Mouse (Mus musculus) hindbrain, postnatal 0 days (tissue): ENCODE measurements around the gene Nck2. TPM values are rescaled to one million over a fixed set of nuclear protein-coding genes. Genes with fewer than 3 reads are reported as not detected.

Source experiments
- ATAC-seq: fragments of 200-750 bp; cut with Nextera tagmentation; 2 replicates; pipeline ENCODE4 v1.8.0; 2017; ENCODE audit warnings: mild to moderate bottlenecking, moderate TSS enrichment, moderate library complexity
- DNase-seq: peaks from one replicate; pipeline ENCODE4 v3.0.0-alpha.2; 2015; ENCODE audit warnings: low spot score
- H3K27ac ChIP-seq: fragments of 300-500 bp; sonication (generic); 2 replicates; pipeline ENCODE4 v1.5.1; 2014; ENCODE audit warnings: mild to moderate bottlenecking
- H3K27me3 ChIP-seq: fragments of 300-500 bp; sonication (generic); 2 replicates; pipeline ENCODE4 v1.6.1; 2014; ENCODE audit warnings: low read length, mixed read lengths; ENCODE audit not compliant: insufficient read depth
- H3K36me3 ChIP-seq: fragments of 300-500 bp; sonication (generic); 2 replicates; pipeline ENCODE4 v1.6.1; 2014; ENCODE audit warnings: low read length, mixed read lengths; ENCODE audit not compliant: insufficient read depth
- H3K4me1 ChIP-seq: fragments of 300-500 bp; sonication (generic); 2 replicates; pipeline ENCODE4 v1.6.1; 2014; ENCODE audit warnings: antibody characterized with exemption, low read length, mixed read lengths; ENCODE audit not compliant: insufficient read depth
- H3K4me2 ChIP-seq: fragments of 300-500 bp; sonication (generic); 2 replicates; pipeline ENCODE4 v1.6.1; 2014; ENCODE audit warnings: low read depth, mild to moderate bottlenecking, low read length, moderate library complexity, mixed read lengths
- H3K4me3 ChIP-seq: fragments of 300-500 bp; sonication (generic); 2 replicates; pipeline ENCODE4 v1.5.1; 2014; ENCODE audit warnings: low read length
- H3K9ac ChIP-seq: fragments of 300-500 bp; sonication (generic); replicated peaks from 2 replicates; pipeline ENCODE4 v1.6.1; 2014; ENCODE audit warnings: mild to moderate bottlenecking, low read length, moderate library complexity, mixed read lengths
- H3K9me3 ChIP-seq: fragments of 300-500 bp; sonication (generic); 2 replicates; pipeline ENCODE4 v1.6.1; 2016; ENCODE audit warnings: low read length, mixed read lengths
- CTCF ChIP-seq: IDR thresholded peaks from 2 replicates; pipeline ENCODE4 v1.5.1; 2016; ENCODE audit warnings: antibody characterized with exemption, control low read depth, low read depth
- WGBS: fragments of 180-500 bp; shearing (Covaris S2); extraction: QIAGEN DNeasy Blood & Tissue Kit; methylation state at CpG from one replicate; pipeline ENCODE4 v1.1.7; 2014; 5-methylcytosine and 5-hydroxymethylcytosine counted together
- polyA plus RNA-seq: library from polyadenylated mRNA; unstranded; fragments of >200 nt; fragmentation: Nextera tagmentation; extraction: Ambion mirVana; gene quantifications from 2 replicates; pipeline ENCODE4 v1.2.1, GENCODE M21; 2015
- total RNA-seq: library from RNA; depleted of rRNA; stranded (reverse); fragments of >200 nt; gene quantifications from 2 replicates; pipeline ENCODE4 v1.2.3, GENCODE M21; 2014

The Nck2 gene
- total and polyA plus RNA-seq, 2 experiments from 2014 or later, result 32.2 to 65.1 TPM

DNA sequence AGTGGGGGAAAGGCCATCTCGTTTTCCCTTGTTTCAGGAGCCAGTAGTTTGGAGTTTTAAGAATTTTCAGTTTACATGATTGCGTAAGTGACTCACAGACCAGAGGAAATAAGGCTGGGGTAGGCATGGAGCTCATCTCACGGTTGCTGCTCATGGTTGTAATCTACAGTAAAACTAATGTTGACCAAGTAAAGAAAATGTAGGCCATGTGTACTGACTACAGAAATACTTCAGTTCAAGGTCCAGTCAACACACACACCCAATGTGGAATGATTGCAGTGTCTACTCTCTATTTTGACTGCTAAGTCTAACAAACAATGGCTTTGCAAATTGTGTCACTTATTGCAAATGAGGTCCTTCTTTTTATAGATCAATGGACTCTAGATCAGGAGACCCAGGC, 77.1 kb downstream of the Nck2 start:
- no peaks in the 10 kb centered on the region for H3K9me3 ChIP-seq
- 94% methylated on average over 3 of the region's 3 CpGs for WGBS
- no peak overlapping the region for H3K9ac ChIP-seq

DNA sequence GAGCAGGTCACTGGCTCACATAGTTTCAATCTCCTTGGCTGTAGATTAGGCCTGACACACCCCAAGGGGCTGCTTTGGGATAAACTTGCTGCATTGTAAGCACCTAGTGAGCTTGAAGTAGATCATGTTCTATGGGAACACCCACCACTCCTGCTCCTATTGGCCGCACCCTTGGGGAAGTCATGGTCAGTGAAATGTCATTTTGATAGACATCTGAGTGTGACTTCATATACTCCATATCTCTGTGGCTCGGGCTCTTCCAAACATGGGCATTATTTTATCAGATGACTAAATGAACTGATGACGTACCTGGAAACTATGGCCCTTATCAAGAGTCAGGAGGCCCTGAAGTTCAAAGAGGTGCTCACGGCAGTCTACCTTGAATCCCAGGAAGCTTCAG, 77.6 kb downstream of the Nck2 start:
- Histone ChIP-seq H3K4me1 (no peaks in the 10 kb centered on the region), H3K4me3 (no peak overlapping the region), H3K27me3 (no peaks in the 10 kb centered on the region), H3K4me2 (no peak overlapping the region), H3K36me3 (no peaks in the 10 kb centered on the region), H3K27ac (no peak overlapping the region), H3K9ac (no peak overlapping the region), H3K9me3 (no peaks in the 10 kb centered on the region)
- no peak for TF ChIP-seq CTCF
- ATAC-seq, result no peak
- 96% methylated on average over 4 of the region's 4 CpGs for WGBS
- no peak for DNase-seq

More for the DNA sequence above, 77.1 kb downstream of the Nck2 start:
- H3K36me3 ChIP-seq, result no peaks in the 10 kb centered on the region
- no peaks in the 10 kb centered on the region for H3K27me3 ChIP-seq
- H3K4me2 ChIP-seq, result no peak overlapping the region
- TF ChIP-seq CTCF, result no peak
- no peak for ATAC-seq
- H3K4me1 ChIP-seq, result no peaks in the 10 kb centered on the region
- H3K27ac ChIP-seq, result no peak overlapping the region
- no peak overlapping the region for H3K4me3 ChIP-seq
- no peak for DNase-seq

DNA sequence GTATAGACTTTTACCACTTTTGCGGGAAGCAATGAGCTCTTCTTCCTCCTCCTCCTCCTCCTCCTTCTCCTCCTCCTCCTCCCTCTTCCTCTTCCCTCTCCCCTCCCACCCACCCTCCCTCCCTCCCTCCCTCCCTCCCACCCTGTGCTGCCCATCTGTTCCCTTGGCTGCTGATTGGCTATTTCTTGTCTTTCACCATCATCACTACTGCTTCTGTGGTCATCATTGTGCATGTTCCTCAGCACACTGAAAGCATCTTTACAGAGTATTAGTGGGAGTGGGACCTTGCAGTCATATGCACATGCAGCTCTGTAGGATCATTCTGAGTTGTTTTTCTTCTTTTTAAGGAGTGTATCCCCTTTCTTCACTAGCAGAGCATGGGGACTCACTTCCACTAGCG, 78.6 kb downstream of the Nck2 start:
- ATAC-seq, result 0 out of 2 replicates have a peak, but pooled peaks have one; percentile 29
- Histone ChIP-seq H3K4me3 (no peak overlapping the region), H3K27me3 (no peaks in the 10 kb centered on the region), H3K27ac (no peak overlapping the region), H3K4me2 (no peak overlapping the region), H3K9ac (no peak overlapping the region), H3K9me3 (no peaks in the 10 kb centered on the region), H3K36me3 (no peaks in the 10 kb centered on the region), H3K4me1 (no peaks in the 10 kb centered on the region)
- DNase-seq, result no peak
- no peak for TF ChIP-seq CTCF
- 79% methylated on average over 2 of the region's 2 CpGs for WGBS

DNA sequence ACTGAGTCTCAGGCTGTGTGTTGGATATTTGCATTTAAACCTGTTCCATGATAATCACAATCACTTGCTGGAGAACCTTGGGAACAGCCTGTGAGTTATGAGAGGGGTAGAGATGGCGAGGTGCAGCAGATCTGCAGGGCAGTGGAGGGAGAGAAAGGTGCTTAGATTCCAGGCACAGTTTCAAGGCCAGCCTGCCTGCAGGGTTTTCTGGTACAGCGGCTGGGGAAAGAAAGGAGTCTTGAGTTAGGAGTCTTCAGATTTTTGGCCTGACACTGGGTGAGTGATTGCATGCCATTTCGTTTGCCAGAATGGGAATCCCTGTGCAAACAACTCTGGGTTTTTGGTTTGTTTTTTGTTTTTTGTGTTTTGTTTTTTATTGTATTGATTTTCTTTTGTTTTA, 80.0 kb downstream of the Nck2 start:
- no peaks in the 10 kb centered on the region; the same call in 1 of the 2 replicates for H3K4me1 ChIP-seq
- H3K4me3 ChIP-seq, result no peak overlapping the region
- no peak overlapping the region for H3K27ac ChIP-seq
- WGBS, result 65% methylated on average over 3 of the region's 3 CpGs
- no peak overlapping the region for H3K4me2 ChIP-seq
- DNase-seq (no peak), ATAC-seq (no peak)
- no peak for TF ChIP-seq CTCF
- no peaks in the 10 kb centered on the region for H3K27me3 ChIP-seq
- no peaks in the 10 kb centered on the region for H3K36me3 ChIP-seq
- H3K9ac ChIP-seq, result no peak overlapping the region
- no peaks in the 10 kb centered on the region for H3K9me3 ChIP-seq

DNA sequence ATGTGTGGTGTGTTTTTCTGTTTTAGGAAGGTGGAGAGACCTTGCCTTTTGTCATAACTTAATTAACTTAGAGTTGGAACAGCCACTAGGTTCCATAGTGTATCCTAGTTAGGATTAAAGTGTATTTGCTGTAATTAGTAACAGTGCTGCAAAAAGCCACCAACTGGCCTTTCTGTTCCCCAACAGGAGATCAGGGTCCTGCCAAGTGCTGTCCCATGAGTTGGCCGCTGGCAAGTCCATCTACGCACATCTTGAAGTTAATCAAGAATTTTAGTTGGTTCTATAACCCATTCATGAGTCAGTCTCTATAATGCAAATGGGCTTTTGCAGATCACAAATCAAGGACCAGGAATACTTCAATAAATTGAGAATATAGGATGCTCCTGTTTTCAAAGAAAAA, 83.9 kb downstream of the Nck2 start:
- H3K4me2 ChIP-seq, result no peak overlapping the region
- H3K4me1 ChIP-seq, result peaks cover 12% of the 10 kb centered on the region
- no peaks in the 10 kb centered on the region for H3K27me3 ChIP-seq
- no peak overlapping the region for H3K4me3 ChIP-seq
- ATAC-seq, result no peak
- TF ChIP-seq CTCF, result no peak
- DNase-seq, result no peak
- H3K9me3 ChIP-seq, result no peaks in the 10 kb centered on the region
- WGBS, result 64% methylated on average over 2 of the region's 2 CpGs
- no peak overlapping the region for H3K9ac ChIP-seq
- H3K36me3 ChIP-seq, result no peaks in the 10 kb centered on the region
- H3K27ac ChIP-seq, result no peak overlapping the region

DNA sequence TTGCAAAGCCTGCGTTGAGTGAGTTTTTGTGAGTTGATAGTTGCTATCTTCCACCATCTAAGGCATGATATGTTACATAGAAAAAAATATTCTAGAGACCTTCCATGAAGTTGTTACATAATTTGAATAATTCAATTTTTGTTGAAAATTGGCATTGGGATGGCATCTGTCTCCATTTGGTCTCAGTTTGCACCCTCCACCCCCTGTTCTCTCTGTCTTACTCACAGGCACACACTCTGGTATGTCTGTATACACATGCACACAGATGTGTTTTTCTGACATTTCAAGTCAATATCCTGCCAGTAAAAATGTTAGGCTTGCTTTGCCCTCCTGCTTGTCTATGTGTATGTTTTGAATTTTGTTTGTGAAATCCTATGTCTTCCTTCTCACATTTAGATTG, 84.7 kb downstream of the Nck2 start:
- no peak overlapping the region for H3K4me3 ChIP-seq
- WGBS, result 94% methylated on average over 1 of the region's 1 CpGs

DNA sequence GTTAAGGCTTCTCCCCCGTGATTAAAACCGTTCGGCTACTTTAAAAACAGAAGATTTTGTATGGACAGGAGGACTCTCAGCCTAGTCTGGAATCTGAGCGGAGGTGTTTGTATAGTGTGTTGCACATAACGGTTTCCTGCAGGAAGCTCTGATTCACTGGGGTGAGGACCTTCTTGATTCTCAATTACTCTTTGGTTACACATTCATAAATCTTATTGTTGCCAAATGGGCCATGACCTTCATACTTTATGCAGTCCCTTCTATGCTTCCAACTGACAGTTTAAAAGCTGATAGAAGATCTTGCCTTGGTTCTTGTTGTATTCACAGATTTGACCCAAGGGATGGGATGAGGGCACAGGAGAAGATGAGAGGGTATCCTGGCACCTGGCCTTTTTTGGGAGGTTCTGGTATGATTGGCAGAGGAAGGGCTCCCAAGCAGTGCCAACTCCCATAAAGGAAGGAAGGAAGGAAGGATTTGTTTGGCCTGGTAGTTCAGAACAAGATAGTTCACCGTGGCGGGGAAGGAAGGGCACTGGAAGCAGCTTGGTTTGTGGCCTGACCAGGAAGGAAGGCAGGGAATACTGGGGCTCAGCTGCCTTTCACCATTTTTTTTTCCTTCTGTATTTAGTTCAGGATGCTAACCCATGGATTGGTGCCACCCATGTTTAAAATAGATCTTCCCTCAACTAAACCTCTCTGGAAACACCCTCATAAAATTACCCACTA, 86.1 kb downstream of the Nck2 start:
- Histone ChIP-seq H3K4me3 (no peak overlapping the region), H3K36me3 (no peaks in the 10 kb centered on the region), H3K27ac (no peak overlapping the region), H3K4me1 (peaks cover 19% of the 10 kb centered on the region), H3K9me3 (no peaks in the 10 kb centered on the region), H3K9ac (no peak overlapping the region), H3K4me2 (no peak overlapping the region), H3K27me3 (no peaks in the 10 kb centered on the region)
- 73% methylated on average over 7 of the region's 7 CpGs for whole genome bisulfite sequencing
- ATAC-seq (no peak), DNase-seq (no peak)
- TF ChIP-seq CTCF, result no peak

More for the DNA sequence above, 84.7 kb downstream of the Nck2 start:
- no peaks in the 10 kb centered on the region for H3K9me3 ChIP-seq
- H3K4me1 ChIP-seq, result peaks cover 12% of the 10 kb centered on the region
- ATAC-seq (no peak), DNase-seq (no peak)
- H3K36me3 ChIP-seq, result no peaks in the 10 kb centered on the region
- no peak overlapping the region for H3K9ac ChIP-seq
- H3K4me2 ChIP-seq, result no peak overlapping the region
- H3K27ac ChIP-seq, result no peak overlapping the region
- no peaks in the 10 kb centered on the region for H3K27me3 ChIP-seq
- no peak for TF ChIP-seq CTCF
